Mouse (Mus musculus) kidney, adult 18-20 months (tissue): ENCODE measurements at regions not wholly inside any gene's neighbourhood (a gene's known extent, or its start where the extent isn't known, plus 50 kb on each side); places are given as distances from the start of the nearest gene placed in this dataset.

Source experiments
- DNase-seq: peaks from one replicate; pipeline ENCODE4 v3.0.0; 2021

- no peak for DNase-seq
Observed at GRCm38 (mm10) chr14:114864102-114864501, 227.9 kb upstream of the Gpc5 start.

GRCm38 (mm10) chr14:114869233-114869632, 222.8 kb upstream of the Gpc5 start:
- no peak for DNase-seq

- DNase-seq = no peak
Observed at GRCm38 (mm10) chr14:114875101-114875500, 216.9 kb upstream of the Gpc5 start.

GRCm38 (mm10) chr14:114876427-114876826, 215.6 kb upstream of the Gpc5 start:
- no peak for DNase-seq

- DNase-seq = no peak
Observed at GRCm38 (mm10) chr14:114877477-114877876, 214.5 kb upstream of the Gpc5 start.

- DNase-seq = no peak
Observed at GRCm38 (mm10) chr14:114880291-114880690, 211.7 kb upstream of the Gpc5 start.

- DNase-seq = no peak
Observed at GRCm38 (mm10) chr14:114904109-114904508, 187.9 kb upstream of the Gpc5 start.

- no peak for DNase-seq
Observed at GRCm38 (mm10) chr14:114912271-114912670, 179.7 kb upstream of the Gpc5 start.

- no peak for DNase-seq
Observed at GRCm38 (mm10) chr14:114913238-114913637, 178.8 kb upstream of the Gpc5 start.

GRCm38 (mm10) chr14:114945744-114946143, 146.3 kb upstream of the Gpc5 start:
- no peak for DNase-seq

- no peak for DNase-seq
Observed at GRCm38 (mm10) chr14:114946321-114946720, 145.7 kb upstream of the Gpc5 start.

GRCm38 (mm10) chr14:114948341-114949155, 143.5 kb upstream of the Gpc5 start:
- no peak for DNase-seq

GRCm38 (mm10) chr14:114949156-114949496, 142.9 kb upstream of the Gpc5 start:
- DNase-seq = no peak

- no peak for DNase-seq
Observed at GRCm38 (mm10) chr14:114952280-114952679, 139.7 kb upstream of the Gpc5 start.

GRCm38 (mm10) chr14:114953070-114953665, 138.8 kb upstream of the Gpc5 start:
- DNase-seq = no peak

- no peak for DNase-seq
Observed at GRCm38 (mm10) chr14:114954287-114954686, 137.7 kb upstream of the Gpc5 start.

GRCm38 (mm10) chr14:114955572-114955971, 136.4 kb upstream of the Gpc5 start:
- DNase-seq = no peak

- DNase-seq = no peak
Observed at GRCm38 (mm10) chr14:114960273-114960672, 131.7 kb upstream of the Gpc5 start.

GRCm38 (mm10) chr14:114965941-114966340, 126.1 kb upstream of the Gpc5 start:
- no peak for DNase-seq

GRCm38 (mm10) chr14:114969020-114969419, 123.0 kb upstream of the Gpc5 start:
- DNase-seq = no peak

GRCm38 (mm10) chr14:114981120-114981519, 110.9 kb upstream of the Gpc5 start:
- no peak for DNase-seq

- no peak for DNase-seq
Observed at GRCm38 (mm10) chr14:115003223-115003622, 88.8 kb upstream of the Gpc5 start.

GRCm38 (mm10) chr14:115004733-115005405, 87.1 kb upstream of the Gpc5 start:
- DNase-seq = no peak

GRCm38 (mm10) chr14:115010877-115011276, 81.1 kb upstream of the Gpc5 start:
- DNase-seq = no peak
